Mouse (Mus musculus) ES-E14 (cell line): ENCODE measurements at regions not wholly inside any gene's neighbourhood (a gene's known extent, or its start where the extent isn't known, plus 50 kb on each side); places are given as distances from the start of the nearest gene placed in this dataset.

Source experiments
- DNase-seq: peaks from one replicate; pipeline ENCODE4 v3.0.0-alpha.2; 2013; ENCODE audit warnings: low read depth, low spot score
- H3K27ac ChIP-seq: 2 replicates; pipeline ENCODE4 v1.5.1; 2012; ENCODE audit warnings: low read depth, mild to moderate bottlenecking, low read length, moderate library complexity, mixed read lengths; ENCODE audit not compliant: poor library complexity, insufficient read depth, severe bottlenecking
- H3K36me3 ChIP-seq: 2 replicates; pipeline ENCODE4 v1.6.1; 2012; ENCODE audit warnings: mild to moderate bottlenecking, low read length, moderate library complexity, mixed read lengths; ENCODE audit not compliant: control insufficient read depth, poor library complexity, insufficient read depth, severe bottlenecking
- H3K4me1 ChIP-seq, 2 experiments: fragments of 150-350 bp in 1 of 2; sonication (generic) in 1 of 2; 2 replicates each; pipeline ENCODE4 v1.6.1; 2012; ENCODE audit warnings: low read length in 2 of 2, mild to moderate bottlenecking in 1 of 2, mixed read lengths in 1 of 2; ENCODE audit not compliant: control insufficient read depth in 2 of 2, insufficient read depth in 2 of 2, poor library complexity in 1 of 2
- H3K4me3 ChIP-seq, 2 experiments: fragments of 150-350 bp in 1 of 2; sonication (generic) in 1 of 2; 2 replicates each; pipeline ENCODE4 v1.5.1; 2012; ENCODE audit warnings: low read length in 2 of 2, low read depth in 1 of 2, mild to moderate bottlenecking in 1 of 2, mixed read lengths in 1 of 2; ENCODE audit not compliant: insufficient read depth in 1 of 2, poor library complexity in 1 of 2, severe bottlenecking in 1 of 2
- H3K9ac ChIP-seq: 2 replicates; pipeline ENCODE4 v1.6.1; 2012; ENCODE audit warnings: low read depth, mild to moderate bottlenecking, low read length, mixed read lengths; ENCODE audit not compliant: poor library complexity, insufficient read depth, severe bottlenecking
- H3K9me3 ChIP-seq: fragments of 150-350 bp; sonication (generic); 2 replicates; pipeline ENCODE4 v1.6.1; 2012; ENCODE audit warnings: low read depth, mild to moderate bottlenecking, low read length; ENCODE audit not compliant: control insufficient read depth, insufficient read depth
- CHD2 ChIP-seq: IDR thresholded peaks from 2 replicates; pipeline ENCODE4 v1.6.1; 2014; ENCODE audit warnings: mild to moderate bottlenecking, low read depth, low read length, inconsistent platforms
- HCFC1 ChIP-seq: IDR thresholded peaks from 2 replicates; pipeline ENCODE4 v1.6.1; 2012; ENCODE audit warnings: low read length, inconsistent platforms, borderline replicate concordance; ENCODE audit not compliant: insufficient read depth
- MAFK ChIP-seq: IDR thresholded peaks from 2 replicates; pipeline ENCODE4 v1.6.1; 2014; ENCODE audit warnings: mild to moderate bottlenecking, low read depth, low read length, inconsistent platforms; ENCODE audit not compliant: insufficient read depth
- ZC3H11A ChIP-seq: IDR thresholded peaks from 2 replicates; pipeline ENCODE4 v1.6.1; 2012; ENCODE audit warnings: low read depth, mild to moderate bottlenecking, inconsistent platforms, low read length, borderline replicate concordance
- ZNF384 ChIP-seq: IDR thresholded peaks from 2 replicates; pipeline ENCODE4 v1.6.1; 2012; ENCODE audit warnings: low read depth, low read length, inconsistent platforms
- in situ Hi-C, 2 experiments: fragments of 600-800 bp; cut with MboI; formaldehyde crosslinking; loops; one replicate each; pipeline ENCODE4 v1.15.1; 2025; ENCODE audit warnings: low sequenced_read_pairs in 2 of 2, inconsistent platforms in 1 of 2; ENCODE audit not compliant: unreplicated experiment in 2 of 2

DNA sequence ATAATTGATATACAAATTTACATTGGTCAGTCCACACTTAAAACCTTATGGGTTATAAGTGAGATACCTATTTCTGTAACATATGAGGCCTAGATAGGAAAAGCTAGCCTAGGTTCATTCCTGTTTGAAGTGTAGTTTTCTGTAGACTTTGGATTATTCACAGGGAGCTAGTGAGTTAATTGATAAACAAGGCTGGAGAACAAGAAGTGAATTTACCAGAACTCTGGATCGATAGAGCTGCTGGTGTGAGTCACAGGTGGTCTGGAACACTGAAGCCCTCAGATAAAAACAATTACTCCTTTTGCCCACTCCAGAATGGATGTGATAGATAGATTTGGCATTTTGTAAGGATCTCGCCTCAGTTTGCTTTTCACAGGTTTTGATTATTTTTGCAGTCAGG, 62.0 kb upstream of the Rtl1 start:
- TF ChIP-seq ZNF384 (no peak), ZC3H11A (no peak), CHD2 (no peak), HCFC1 (no peak), MAFK (no peak)

DNA sequence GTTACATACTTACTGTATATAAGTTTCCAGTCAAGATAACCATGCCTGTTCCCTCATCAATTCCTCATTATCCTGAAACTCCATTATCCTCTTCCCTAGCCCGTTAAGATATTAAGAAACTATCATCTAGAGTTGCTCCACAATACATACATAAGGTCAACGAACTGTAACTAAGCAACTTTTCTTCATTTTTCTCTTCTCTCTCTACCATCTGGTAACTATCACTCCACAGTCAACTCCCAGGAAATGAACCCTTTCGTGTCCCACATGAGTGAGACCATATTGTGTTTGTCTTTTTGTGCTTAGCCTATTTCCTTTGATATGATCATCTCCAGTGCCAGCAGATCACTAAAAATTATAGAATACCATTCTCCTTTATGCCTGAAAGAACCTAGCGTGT, 74.6 kb upstream of the Rtl1 start:
- no peak overlapping the region for H3K4me3 ChIP-seq
- H3K9me3 ChIP-seq = no peaks in the 10 kb centered on the region
- no peak overlapping the region for H3K9ac ChIP-seq
- no peak for DNase-seq
- TF ChIP-seq MAFK (no peak), HCFC1 (no peak)
- H3K36me3 ChIP-seq = peaks cover 7% of the 10 kb centered on the region
- no peaks in the 10 kb centered on the region for H3K4me1 ChIP-seq
- H3K27ac ChIP-seq = no peak overlapping the region
- in situ Hi-C loops = no loop called here

More for the DNA sequence above, 62.0 kb upstream of the Rtl1 start:
- in situ Hi-C loops = no loop called here
- no peak for DNase-seq
- Histone ChIP-seq H3K27ac (no peak overlapping the region), H3K9me3 (no peaks in the 10 kb centered on the region), H3K9ac (no peak overlapping the region), H3K4me3 (no peak overlapping the region), H3K36me3 (peaks cover 2% of the 10 kb centered on the region), H3K4me1 (no peaks in the 10 kb centered on the region)

DNA sequence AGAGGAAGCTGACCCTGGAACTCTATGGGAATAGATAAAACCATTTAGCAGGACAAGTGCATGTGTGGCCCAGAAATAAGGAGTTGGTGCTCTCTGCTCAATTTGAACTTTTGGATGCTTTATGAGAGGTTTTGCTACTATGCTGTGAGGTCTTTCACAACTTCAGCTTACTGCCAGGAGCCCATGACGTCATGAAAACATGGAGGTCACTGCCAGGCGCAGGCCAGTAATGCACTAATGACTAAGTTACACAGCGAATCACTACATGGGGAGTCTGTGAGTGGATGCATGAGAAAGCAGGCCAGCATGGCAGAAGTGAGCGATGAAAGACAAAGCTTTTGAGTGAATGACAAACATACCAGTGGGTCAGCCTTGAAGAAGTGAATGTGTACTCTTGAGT, 93.9 kb upstream of the Rtl1 start:
- in situ Hi-C loops = no loop called here
- no peak overlapping the region for H3K4me3 ChIP-seq
- no peak overlapping the region for H3K9ac ChIP-seq
- H3K36me3 ChIP-seq = peaks cover 20% of the 10 kb centered on the region
- H3K4me1 ChIP-seq = no peaks in the 10 kb centered on the region
- no peak for DNase-seq
- TF ChIP-seq ZNF384 (no peak), HCFC1 (no peak), MAFK (no peak), ZC3H11A (no peak), CHD2 (no peak)
- H3K9me3 ChIP-seq = no peaks in the 10 kb centered on the region
- H3K27ac ChIP-seq = no peak overlapping the region

- no peaks in the 10 kb centered on the region for H3K9me3 ChIP-seq
- no peaks in the 10 kb centered on the region for H3K4me1 ChIP-seq
- peaks cover 20% of the 10 kb centered on the region for H3K36me3 ChIP-seq
- DNase-seq = no peak
- in situ Hi-C loops = no loop called here
- no peak overlapping the region for H3K9ac ChIP-seq
- TF ChIP-seq CHD2 = no peak
- no peak for TF ChIP-seq ZNF384
- no peak for TF ChIP-seq HCFC1
- TF ChIP-seq ZC3H11A = no peak
- no peak for TF ChIP-seq MAFK
- H3K27ac ChIP-seq = no peak overlapping the region
- H3K4me3 ChIP-seq = no peak overlapping the region
These were observed 94.8 kb upstream of the Rtl1 start for GRCm38 (mm10) chr12:109694801-109695430.

- DNase-seq = no peak
- Histone ChIP-seq H3K36me3 (peaks cover 14% of the 10 kb centered on the region; the same call in 1 of the 2 replicates), H3K4me1 (0 out of 4 replicates have a peak, but pooled peaks cover 0 to 3% of the 10 kb centered on the region in 2 experiments), H3K9me3 (no peaks in the 10 kb centered on the region), H3K4me3 (no peak overlapping the region), H3K9ac (no peak overlapping the region), H3K27ac (no peak overlapping the region)
- TF ChIP-seq ZC3H11A = no peak
- no peak for TF ChIP-seq CHD2
- no peak for TF ChIP-seq HCFC1
- no peak for TF ChIP-seq ZNF384
- no peak for TF ChIP-seq MAFK
- in situ Hi-C loops = no loop called here
These were observed 106.7 kb upstream of the Rtl1 start for GRCm38 (mm10) chr12:109706820-109707219.
